Mouse (Mus musculus): ENCODE measurements around the gene Gramd1b. TPM values are rescaled to one million over a fixed set of nuclear protein-coding genes. Genes with fewer than 3 reads are reported as not detected.
"Not testable (repeated sequence)": the region's sequence is repeated elsewhere in the genome, so short reads cannot be mapped to it uniquely, and the experiment has no call there.

Gramd1b gene
- total RNA-seq, 2 experiments from 2014 or later = 6.6 to 8.8 TPM

DNA sequence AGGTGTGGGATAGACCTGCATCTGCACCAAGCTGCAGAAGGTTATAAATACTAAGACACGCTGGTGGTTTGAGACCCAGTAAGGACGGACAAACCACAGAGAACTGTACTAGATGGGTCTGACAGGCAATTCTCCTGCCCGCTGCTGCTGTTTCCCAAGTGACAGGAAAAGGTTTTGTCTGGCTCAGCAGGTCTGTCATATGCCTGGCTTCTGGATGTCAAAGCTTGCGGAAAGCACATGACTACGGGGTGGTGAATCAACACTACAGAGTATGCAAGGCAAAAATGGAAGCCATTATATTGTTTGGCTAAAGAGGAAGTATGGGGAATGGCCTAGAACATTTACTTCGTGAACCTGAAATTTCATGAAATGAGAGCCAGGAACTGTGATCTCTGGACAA lies 10.1 kb downstream of the Gramd1b start:
- intact Hi-C loops (cut with DNase I) = no loop called here
- DNase-seq = no peak

DNA sequence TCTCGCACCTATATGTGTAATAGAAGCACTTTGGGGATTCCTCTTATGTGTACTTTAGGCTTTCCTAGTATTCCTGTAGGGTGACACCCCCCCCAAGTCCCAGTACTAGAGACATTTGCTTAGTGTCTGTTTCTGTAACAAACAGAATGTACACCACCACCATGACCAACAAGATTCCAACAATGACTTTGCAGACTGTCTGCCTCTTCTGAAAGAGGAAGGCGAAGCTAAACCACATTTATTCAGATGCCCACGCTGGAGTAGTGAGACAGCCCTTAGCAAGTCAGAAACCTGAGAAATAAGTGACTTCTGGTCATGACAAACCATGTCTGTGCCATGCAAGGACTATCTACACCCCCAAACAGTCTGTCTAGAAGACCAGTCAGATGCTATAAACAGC lies 11.9 kb downstream of the Gramd1b start:
- intact Hi-C loops (cut with DNase I) = no loop called here
- DNase-seq = no peak

DNA sequence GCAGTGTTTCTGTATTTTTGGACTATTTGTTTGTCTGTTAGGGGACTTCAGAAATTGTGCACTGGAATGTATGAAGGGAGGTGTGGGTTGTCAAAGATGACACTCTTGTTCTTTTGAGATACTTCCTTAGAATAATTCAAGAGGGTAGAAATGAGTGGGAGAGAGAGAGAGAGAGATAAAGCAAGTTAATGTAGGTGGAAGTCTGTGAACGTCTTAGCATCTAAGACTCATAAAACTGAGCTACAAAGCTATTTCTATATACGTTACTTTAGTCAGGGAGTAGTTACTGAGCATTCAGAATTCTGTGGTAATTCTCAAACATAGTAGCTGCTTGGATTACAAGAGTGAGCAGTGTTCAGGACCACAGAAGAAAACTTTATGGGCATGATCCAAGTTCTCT lies 19.2 kb downstream of the Gramd1b start:
- DNase-seq = no peak
- intact Hi-C loops (cut with DNase I) = no loop called here

DNA sequence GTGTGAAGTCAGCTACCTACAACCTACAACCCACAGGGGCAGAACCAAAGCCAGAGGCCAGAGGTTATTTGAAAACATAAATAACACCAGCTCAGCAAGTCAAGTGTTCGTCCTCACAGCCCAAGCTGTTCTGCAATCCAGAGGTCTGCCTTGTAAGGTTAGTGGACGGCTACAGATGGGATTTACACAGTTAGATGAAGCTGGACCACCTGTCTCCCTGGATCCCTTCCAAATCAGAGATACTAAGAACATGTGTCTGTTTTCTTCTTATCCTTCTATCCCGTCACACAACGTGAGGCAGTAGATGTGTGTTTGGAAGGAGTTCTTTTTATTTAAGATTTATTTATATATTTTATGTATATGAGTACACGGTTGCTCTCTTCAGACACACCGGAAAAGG lies 21.7 kb downstream of the Gramd1b start:
- intact Hi-C loops (cut with DNase I) = no loop called here
- no peak for DNase-seq

DNA sequence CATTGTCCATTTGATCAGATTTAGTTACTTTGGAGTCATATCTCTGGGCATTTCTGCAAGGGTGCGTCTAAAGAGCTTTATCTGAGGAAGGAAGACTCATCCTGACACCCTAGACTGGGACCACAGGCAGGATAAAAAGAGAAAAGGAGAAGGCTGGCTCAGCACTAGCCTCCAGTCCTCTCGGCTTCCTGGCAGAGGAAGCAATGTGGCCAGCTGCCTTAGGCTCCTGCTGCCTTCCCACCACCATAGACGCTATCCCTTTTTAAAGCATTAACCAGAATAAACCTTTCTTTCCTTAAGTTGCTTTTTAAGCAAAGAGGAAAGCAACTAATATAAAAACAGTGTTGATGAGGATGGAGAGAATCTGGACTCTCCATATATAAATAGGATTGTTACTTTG lies 24.6 kb downstream of the Gramd1b start:
- intact Hi-C loops (cut with DNase I) = no loop called here
- no peak for DNase-seq

DNA sequence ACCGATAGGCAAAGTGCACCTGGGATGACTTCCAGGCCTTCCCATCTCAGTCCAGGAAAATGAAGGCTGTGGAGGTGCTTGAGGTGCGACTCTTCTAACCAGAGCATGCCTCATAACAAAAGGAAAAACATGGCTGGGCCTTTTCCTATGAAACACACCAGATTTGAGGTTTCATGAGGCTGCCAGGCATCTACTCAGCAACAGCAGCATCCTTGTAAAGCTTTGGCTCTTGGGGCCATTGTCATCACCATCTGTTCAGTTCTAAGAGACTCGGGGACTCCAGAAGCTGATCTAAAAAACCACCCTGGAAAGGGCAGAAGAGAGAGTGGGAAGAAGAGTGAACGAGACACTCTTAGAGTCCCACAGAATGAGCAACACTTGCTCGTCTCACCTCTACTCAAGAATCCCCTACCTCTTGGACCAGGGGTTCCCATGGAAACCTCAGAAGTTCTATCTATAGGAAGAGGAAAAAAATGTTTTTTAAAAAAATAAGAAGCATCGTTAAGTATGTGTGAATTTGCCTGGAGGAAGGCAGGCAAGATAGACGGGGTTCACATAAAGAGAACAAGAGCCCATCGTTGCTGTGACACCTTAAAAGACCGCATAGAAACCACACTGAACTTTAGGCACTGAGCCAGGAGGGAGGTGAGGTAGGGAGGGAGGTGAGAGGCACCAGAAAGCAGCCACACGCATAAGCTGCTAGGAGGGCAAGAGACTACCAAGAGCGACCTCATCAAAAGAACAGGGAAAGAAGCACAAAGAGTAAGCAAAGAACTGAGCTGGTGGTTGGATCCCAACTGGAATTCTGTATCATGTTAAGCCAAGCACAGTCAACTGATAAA lies 25.5 kb downstream of the Gramd1b start:
- intact Hi-C loops (cut with DNase I) = no loop called here
- no peak for DNase-seq

DNA sequence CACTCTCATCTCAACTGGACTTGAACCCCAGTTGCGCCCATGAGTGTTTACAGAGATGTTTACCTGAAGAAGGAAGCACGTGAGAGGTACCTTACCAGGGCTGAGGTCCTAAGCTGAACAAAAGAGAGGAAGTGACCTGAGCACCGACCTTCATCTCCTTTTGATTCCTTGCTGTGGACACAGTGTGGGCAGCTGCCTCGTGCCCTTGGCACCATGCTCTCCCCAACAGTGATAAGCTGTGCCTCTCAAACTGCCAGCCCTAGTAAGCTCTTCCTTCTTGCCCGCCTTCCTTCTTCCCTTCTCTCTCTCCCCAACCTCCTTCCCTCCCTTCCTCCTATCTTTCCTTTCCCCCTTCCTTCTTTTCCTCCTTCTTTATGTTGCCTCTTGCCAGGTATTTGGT lies 26.3 kb downstream of the Gramd1b start:
- no peak for DNase-seq
- intact Hi-C loops (cut with DNase I) = no loop called here

DNA sequence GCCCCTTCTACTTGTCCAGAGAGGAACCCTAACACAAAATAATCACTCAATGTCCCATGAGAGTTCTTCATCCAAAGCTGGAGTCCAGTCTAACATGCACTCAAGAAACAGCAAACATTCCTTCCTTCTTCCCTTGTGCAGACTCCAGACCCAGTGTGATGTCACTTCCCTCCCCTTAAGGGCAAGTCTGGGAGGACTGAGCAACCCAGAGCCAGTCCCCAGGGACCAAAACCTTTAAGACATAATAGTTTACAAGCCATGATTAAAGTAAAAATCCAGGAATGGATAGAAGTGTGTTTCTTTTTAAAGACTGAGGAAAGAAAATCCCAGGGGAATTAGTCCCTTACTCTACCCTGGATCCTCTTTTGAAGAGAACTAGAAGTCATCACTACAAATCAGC lies 30.5 kb downstream of the Gramd1b start:
- intact Hi-C loops (cut with DNase I) = no loop called here

DNA sequence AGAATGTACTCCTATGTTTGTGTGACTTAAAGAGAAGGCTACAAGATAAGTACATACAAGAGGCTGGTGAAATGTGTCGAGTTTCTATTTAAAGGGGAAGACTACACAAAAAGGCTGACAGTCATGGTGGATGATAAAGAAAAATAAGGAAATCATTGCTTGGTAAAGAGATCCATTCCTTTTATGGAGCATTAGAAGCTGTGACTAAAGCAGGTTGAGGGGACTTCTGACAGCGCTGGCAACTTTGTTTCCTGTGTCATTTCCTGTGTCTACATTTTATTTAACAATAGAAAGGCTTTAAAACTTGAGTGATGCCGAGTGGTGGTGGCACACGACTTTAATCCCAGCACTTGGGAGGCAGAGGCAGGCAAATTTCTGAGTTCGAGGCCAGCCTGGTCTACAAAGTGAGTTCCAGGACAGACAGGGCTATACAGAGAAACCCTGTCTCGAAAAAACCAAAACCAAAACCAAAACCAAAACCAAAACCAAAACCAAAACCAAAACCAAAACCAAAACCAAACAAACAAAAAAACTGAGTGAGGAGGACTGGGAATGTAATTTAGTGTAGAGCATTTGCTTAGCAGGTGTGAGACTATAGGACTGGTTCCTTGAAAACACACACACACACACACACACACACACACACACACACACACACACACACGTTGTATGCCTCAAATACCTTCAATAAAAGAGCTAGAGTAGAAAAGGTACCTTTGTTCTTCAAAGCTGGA lies 48.7 kb downstream of the Gramd1b start:
- intact Hi-C loops (cut with DNase I) = loop anchor here (5.0 kb wide), 1 partner anchor 100 kb away; no protein-coding TSS in a partner anchor

More for the DNA sequence above, 30.5 kb downstream of the Gramd1b start:
- no peak for DNase-seq

DNA sequence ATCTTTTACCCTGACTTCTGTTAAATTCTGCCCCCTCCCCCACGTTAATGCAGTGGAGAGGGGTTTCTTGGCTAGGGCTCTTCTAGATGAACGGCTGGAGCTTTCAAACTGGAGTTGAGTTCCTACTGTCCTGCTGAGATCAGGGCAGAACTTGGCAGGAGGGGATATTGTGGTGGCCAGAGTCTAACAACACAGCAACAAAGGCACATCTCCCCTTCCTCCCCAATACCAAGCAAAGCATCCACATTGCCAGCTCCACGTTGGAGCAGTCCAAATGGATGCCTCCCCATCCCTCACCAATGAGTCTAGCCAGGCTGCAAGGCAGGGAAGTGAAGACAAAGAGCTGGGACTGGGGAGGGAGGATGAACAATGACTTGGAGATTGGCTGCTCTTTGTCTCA lies 49.9 kb downstream of the Gramd1b start:
- intact Hi-C loops (cut with DNase I) = loop anchor here (5.0 kb wide), 1 partner anchor 101 kb away; no protein-coding TSS in a partner anchor

More for the DNA sequence above, 48.7 kb downstream of the Gramd1b start:
- not testable (repeated sequence) for DNase-seq

DNA sequence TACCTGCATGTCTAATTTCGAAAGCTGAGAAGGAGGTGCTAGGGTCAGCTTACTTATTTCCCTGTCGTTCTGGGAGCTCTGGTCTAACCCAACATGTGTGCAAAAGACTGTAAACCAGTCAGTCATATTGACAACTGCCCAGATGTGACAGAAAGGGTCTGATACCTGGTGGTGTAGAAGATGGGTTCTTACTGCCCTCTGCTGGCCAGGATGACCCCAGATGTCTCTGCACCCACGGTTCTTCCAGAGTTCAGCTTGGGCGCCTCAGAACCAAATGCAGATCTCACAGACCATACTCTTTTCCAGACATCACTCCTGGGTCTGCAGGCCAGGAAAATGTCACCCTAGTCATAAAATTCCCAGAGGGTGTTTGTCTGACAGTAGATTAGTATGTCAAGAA lies 51.9 kb downstream of the Gramd1b start:
- peak in 1 of 2 experiments; percentile 24 for DNase-seq
- intact Hi-C loops (cut with DNase I) = loop anchor here (2.0 kb wide), 1 partner anchor 61 kb away; no protein-coding TSS in a partner anchor

More for the DNA sequence above, 49.9 kb downstream of the Gramd1b start:
- DNase-seq = no peak

DNA sequence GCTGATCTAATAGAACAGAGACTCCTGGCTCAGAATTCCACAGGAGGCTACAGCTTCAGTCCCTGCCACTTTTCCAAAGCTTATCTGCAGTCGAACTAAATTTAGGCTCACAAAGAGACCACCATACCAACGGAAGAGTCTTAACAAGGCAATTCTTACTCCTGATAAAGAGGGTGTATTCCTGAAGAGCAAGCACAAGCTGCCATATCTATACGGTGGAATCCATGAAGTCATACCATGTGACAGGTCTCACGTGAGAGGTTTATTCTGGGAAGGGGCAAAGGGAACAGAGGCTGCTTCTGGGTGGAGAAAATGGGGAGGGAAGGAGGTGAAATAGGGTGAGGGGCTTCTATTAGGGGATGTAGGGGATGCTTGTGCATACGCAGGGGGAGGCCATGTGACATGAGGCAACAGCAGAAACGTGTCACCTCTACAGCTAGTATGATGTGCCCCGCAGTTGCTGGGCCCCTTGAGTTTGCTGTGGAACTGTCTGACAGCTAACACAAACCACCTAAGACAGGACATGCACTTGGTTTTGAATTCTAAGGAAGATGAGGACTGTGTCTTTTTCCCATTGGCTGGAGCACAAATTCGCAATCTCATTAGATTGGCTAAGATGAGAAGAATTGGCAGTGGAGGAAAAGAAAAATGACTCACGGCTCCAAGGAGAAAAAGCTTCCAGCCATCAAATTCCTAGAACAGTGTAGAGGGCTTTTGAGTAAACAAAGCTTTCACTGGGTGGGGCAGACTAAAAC lies 52.9 kb downstream of the Gramd1b start:
- DNase-seq = no peak
- intact Hi-C loops (cut with DNase I) = loop anchor here (2.0 kb wide), 1 partner anchor 60 kb away; no protein-coding TSS in a partner anchor

DNA sequence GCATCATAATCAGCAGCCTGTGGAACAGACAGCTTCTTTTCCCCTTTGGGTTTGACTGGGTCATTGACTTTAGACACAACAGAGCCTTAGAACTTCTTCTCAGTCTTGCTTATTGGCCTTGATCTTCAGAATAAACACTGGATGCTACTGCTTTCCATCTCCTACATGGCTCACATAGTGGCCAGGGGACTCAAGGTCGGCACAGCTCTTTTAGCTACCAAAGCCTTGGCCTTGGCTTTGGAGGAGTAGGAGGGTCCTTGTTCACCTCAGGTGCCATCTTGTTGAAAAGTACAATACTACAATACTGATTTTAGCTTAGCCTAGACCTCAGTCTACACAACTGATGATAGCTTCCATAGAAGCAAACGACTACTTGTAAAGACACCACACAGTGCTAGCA lies 53.6 kb downstream of the Gramd1b start:
- no peak for DNase-seq
- intact Hi-C loops (cut with DNase I) = loop anchor here (2.0 kb wide), 1 partner anchor 59 kb away; no protein-coding TSS in a partner anchor

DNA sequence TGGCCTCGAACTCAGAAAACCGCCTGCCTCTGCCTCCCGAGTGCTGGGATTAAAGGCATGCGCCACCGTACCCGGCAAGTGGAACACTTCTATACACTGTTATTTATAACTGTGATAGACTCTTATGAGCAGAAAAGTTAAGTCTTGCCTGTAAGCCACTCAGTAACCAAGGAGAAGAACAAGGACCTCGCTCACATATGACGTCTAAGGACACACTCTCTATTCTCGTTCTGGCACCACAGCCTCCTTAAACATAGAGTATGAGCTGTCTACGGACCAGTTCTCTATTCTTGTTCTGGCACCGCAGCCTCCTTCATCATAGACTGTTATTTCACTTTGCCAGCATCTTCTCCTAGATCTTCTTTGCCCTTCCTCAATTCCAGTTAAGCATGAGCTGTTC lies 55.1 kb downstream of the Gramd1b start:
- DNase-seq = no peak
- intact Hi-C loops (cut with DNase I) = no loop called here

DNA sequence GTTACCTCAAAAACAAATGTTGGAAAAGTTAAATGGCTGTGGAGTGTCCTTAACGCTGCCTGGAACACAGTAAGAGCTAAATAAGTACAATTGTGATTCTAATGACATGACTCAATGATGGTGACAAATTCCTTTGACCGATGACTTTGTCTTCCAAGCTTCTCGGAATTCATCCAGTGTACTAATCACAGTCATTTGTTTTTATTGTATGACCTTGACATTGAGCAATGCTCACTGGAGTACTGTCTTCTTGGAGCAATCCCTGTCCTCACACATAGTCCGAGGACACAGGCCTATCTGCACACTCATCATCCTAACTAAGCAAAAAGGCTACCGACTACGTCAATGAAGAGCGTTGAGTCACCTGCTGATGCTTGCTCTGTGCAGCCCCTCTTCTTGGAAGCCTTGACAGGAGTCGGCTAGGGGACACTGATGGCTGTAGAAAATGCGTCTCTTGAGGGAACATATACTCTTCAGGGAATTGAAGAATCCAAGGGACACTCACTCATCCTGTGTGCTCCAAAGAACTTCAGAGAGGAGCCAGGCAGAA lies 58.1 kb downstream of the Gramd1b start:
- DNase-seq = no peak
- intact Hi-C loops (cut with DNase I) = no loop called here

DNA sequence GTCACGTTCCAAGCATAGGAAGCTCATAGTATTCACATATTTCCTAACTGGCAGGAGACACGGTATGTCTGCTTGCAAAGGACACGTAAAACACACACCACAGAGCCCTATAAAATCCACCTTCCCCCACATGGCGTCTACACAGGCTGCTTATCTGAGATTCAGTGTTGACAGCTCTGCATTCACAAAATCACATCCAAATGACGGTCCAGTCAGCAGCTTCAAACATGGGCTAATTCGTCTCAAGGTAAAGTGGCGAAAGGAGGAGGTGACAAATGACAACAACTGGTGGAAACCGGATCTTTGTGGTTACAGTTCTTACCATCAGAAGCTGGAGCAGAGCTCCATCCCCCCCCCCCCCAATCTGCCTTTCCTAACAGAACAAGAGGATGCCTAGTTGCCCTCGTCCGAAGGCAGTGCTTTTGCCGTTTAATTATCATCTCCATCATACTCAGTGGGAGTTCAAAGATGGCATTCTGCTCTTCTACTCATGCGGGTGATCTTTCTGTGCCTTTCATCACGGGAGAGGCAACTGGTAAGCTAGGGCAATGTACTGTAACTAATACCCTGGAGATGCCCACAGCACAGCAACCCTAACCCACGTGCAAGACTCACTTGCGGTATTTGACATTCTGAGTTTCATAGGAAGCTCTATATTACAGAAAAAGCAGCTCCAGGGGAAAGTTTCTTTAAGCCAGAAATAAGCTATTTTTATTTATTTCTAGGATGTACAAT lies 61.6 kb downstream of the Gramd1b start:
- DNase-seq = no peak
- intact Hi-C loops (cut with DNase I) = no loop called here

DNA sequence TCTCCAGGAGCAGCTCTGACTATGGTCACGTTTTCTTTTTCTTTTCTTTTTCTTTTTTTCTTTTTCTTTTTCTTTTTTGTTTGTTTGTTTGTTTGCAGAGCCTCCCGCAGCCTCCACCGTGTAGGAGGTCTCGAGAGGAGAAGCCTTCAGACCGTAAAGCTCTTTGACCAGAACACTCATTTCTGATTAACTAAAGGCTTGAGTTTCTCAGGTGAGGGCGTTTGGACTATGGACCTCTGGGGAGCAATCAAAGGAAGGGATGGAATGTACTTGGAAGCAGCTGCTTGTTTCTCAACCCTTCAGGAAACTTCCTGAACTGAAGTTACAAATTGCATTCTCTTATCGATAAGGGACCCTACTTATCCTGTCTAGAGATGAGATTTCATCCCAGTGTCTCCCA lies 64.4 kb downstream of the Gramd1b start:
- DNase-seq = no peak
- intact Hi-C loops (cut with DNase I) = no loop called here

DNA sequence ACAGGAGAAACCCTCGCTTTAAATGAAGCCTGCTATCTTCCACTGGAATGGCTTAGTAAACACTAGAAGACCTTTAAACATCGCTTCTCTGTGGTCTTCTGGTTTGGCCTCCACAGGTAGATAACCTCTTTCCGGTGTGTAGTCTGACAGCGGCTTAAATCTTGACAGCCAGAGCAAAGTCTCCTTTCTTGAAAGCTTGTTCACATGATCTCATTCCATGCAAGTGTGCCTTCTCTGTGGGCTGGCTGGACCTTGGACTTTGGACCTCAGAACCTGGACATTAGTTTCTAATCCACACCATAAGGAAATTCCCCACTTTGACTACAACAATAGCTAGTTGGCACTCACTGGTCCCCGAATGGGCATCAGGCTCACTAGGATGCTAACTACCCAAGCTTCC lies 65.6 kb downstream of the Gramd1b start:
- intact Hi-C loops (cut with DNase I) = no loop called here
- no peak for DNase-seq

DNA sequence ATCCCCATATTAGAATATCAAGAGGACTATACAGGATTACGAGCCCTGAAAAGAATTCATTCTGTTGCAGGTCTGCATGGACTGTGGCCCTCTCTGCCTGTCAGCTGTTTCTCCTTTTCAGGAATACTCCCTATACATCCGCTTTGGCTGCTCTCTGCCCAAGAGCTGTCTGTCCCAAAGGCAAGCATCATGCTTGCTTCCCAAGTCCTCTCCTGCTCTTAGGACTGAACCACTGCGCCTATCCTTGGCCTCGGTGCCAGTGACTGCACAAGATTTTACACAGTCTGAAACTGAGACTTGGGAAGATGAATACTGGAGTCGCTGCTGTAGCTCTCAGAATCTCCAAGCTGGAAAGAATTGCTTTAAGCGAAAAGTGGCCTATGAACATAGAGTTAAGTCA lies 68.8 kb downstream of the Gramd1b start:
- intact Hi-C loops (cut with DNase I) = no loop called here
- DNase-seq = no peak

DNA sequence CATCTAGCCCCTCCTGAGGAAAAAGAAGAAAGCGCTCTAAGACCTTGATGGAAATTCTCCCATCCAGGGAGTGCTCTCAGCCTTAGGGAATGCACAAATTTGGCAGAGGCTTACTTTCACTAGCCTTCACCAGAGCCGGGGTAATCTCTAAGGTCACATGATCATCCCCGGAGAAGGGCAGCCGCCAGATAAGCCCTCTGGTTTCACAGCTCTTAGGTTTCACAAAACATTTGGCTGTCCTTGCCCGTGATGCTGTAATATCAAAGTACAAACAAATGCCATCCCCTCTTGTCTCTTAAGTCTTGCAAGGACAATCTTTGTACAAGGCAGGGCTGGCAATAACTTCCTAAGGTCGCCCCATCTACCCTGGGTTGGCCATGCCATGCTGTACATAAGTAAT lies 70.4 kb downstream of the Gramd1b start:
- intact Hi-C loops (cut with DNase I) = no loop called here
- DNase-seq = no peak

Data from gastrocnemius, postnatal 36 days (tissue).